Mouse (Mus musculus) adrenal gland, adult 10 weeks (tissue): Measurements from ENCODE around the gene Cyp19a1. TPM values are rescaled to one million over a fixed set of nuclear protein-coding genes. Genes with fewer than 3 reads are reported as not detected.

Source experiments
- polyA plus RNA-seq: library from polyadenylated mRNA; stranded (reverse); fragments of 350-450 nt; fragmentation: Illumina TruSeq; extraction: RNeasy Lipid Tissue Mini Kit (QIAGEN cat#74804); gene quantifications from one replicate; pipeline ENCODE4 v1.2.3, GENCODE M21; 2014; ENCODE audit warnings: low read depth, low replicate concordance

The Cyp19a1 gene
- polyA plus RNA-seq = not detected

DNA sequence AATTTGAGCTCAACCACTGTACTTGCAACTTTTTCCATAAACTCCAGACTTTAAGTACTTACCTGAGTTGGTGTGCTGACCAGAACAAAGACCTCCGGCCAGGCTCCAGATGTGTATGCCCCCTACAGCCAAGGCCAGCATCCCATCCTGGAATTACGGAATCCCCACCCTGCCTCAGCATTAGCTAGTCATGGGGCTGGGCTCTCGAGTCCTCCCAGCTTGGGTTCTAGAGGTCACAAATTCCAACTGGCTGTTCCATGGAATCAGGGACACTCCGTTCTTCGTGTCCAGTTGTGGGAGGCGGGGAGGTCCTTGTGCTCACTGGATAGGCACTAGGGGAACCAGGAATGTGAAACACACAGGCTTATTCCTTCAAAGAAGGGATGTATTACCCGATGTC, at the start of gene Cyp19a1:
Gene Cyp19a1 (minus strand): TSS at position 101 of the 400 bp plus-strand sequence.

DNA sequence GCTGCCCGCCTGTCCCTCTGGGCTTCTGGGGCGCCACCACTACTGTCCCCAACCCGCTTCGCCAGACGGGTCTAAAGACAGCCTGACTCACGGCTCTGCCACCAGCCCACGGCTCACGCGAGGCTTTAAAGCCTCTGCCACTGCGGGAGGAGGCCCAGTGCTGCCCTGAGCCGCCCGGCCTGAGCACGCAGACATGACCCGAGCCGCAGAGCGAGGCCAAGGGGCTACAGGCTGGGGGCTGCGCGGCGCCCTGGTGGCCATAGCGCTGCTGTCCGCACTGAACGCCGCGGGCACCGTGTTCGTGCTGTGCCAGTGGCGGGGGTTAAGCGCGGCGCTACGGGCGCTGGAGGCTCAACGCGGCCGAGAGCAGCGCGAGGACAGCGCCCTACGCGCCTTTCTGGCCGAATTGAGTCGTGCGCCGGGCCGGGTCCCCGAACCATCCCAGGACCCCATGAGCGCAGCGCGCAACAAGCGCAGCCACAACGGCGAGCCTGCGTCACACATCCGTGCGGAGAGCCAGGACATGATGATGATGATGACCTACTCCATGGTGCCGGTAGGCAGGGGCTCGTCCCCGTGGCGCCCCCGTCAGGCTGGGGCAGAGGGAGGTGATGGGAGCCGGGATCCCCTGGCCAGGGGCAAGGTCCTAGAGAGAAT, 18.5 kb upstream of the Cyp19a1 start, which contains the start of gene Gldn:
Gene Gldn (plus strand): TSS at position 156 of the 657 bp plus-strand sequence.

Other genes starting within 250 kb of the Cyp19a1 start
- 0.47 TPM for gene Tnfaip8l3, start 199.7 kb downstream of the Cyp19a1 start, polyA plus RNA-seq
- gene Gldn, start 18.4 kb upstream of the Cyp19a1 start, polyA plus RNA-seq = 5.2 TPM
- 25.5 TPM for gene Dmxl2, start 233.5 kb upstream of the Cyp19a1 start, polyA plus RNA-seq